Mouse (Mus musculus): ENCODE results near the gene Klhl3. TPM values are rescaled to one million over a fixed set of nuclear protein-coding genes. Genes with fewer than 3 reads are reported as not detected.

The Klhl3 gene
- polyA plus RNA-seq, 1 experiment from 2014 or later, result 10.7 TPM

- ATAC-seq (replicated peaks; ENCODE audit: low FRiP score, low read depth), result 0 out of 2 replicates have a peak, but pooled peaks have one; percentile 30
- Histone ChIP-seq H3K4me3 (replicated peaks; ENCODE audit: low read depth, low read length) (no peak overlapping the region), H3K36me3 (ENCODE audit: insufficient read depth, low read length) (no peaks in the 10 kb centered on the region), H3K4me1 (replicated peaks; ENCODE audit: insufficient read depth, low read length) (no peaks in the 10 kb centered on the region), H3K9ac (ENCODE audit: low read depth, low read length) (no peak overlapping the region), H3K9me3 (replicated peaks; ENCODE audit: low read length) (no peaks in the 10 kb centered on the region), H3K27ac (no peak overlapping the region), H3K4me2 (ENCODE audit: low read length) (no peak overlapping the region), H3K27me3 (ENCODE audit: insufficient read depth, low read length) (no peaks in the 10 kb centered on the region)
- peak; percentile 84 for TF ChIP-seq CTCF (IDR thresholded peaks at IDR 0.05; ENCODE audit: low read depth)
- peak; percentile 88 for DNase-seq (ENCODE audit: low spot score)
- WGBS, result 63% methylated on average over 14 of the region's 14 CpGs
These were observed 101.1 kb downstream of the Klhl3 start for GRCm38 (mm10) chr13:58012067-58012925.

- H3K4me2 ChIP-seq (ENCODE audit: low read length), result no peak overlapping the region
- TF ChIP-seq CTCF (IDR thresholded peaks at IDR 0.05; ENCODE audit: low read depth), result no peak
- H3K36me3 ChIP-seq (ENCODE audit: insufficient read depth, low read length), result no peaks in the 10 kb centered on the region
- H3K27ac ChIP-seq, result no peak overlapping the region
- H3K4me1 ChIP-seq (replicated peaks; ENCODE audit: insufficient read depth, low read length), result no peaks in the 10 kb centered on the region
- no peak for ATAC-seq (replicated peaks; ENCODE audit: low FRiP score, low read depth)
- H3K9ac ChIP-seq (ENCODE audit: low read depth, low read length), result no peak overlapping the region
- no peak overlapping the region for H3K4me3 ChIP-seq (replicated peaks; ENCODE audit: low read depth, low read length)
- WGBS, result 77% methylated on average over 2 of the region's 2 CpGs
- no peaks in the 10 kb centered on the region for H3K9me3 ChIP-seq (replicated peaks; ENCODE audit: low read length)
- DNase-seq (ENCODE audit: low spot score), result no peak
- H3K27me3 ChIP-seq (ENCODE audit: insufficient read depth, low read length), result no peaks in the 10 kb centered on the region
These were observed 101.9 kb downstream of the Klhl3 start for GRCm38 (mm10) chr13:58011526-58011925.

GRCm38 (mm10) chr13:58010416-58010815, 103.0 kb downstream of the Klhl3 start:
- Histone ChIP-seq H3K4me2 (ENCODE audit: low read length) (no peak overlapping the region), H3K27ac (no peak overlapping the region), H3K9me3 (replicated peaks; ENCODE audit: low read length) (no peaks in the 10 kb centered on the region), H3K36me3 (ENCODE audit: insufficient read depth, low read length) (no peaks in the 10 kb centered on the region), H3K9ac (ENCODE audit: low read depth, low read length) (no peak overlapping the region), H3K4me3 (replicated peaks; ENCODE audit: low read depth, low read length) (no peak overlapping the region), H3K4me1 (replicated peaks; ENCODE audit: insufficient read depth, low read length) (no peaks in the 10 kb centered on the region), H3K27me3 (ENCODE audit: insufficient read depth, low read length) (no peaks in the 10 kb centered on the region)
- ATAC-seq (replicated peaks; ENCODE audit: low FRiP score, low read depth) (no peak), DNase-seq (ENCODE audit: low spot score) (no peak)
- 77% methylated on average over 7 of the region's 7 CpGs for WGBS
- TF ChIP-seq CTCF (IDR thresholded peaks at IDR 0.05; ENCODE audit: low read depth), result no peak

- H3K4me1 ChIP-seq (replicated peaks; ENCODE audit: insufficient read depth, low read length), result no peaks in the 10 kb centered on the region
- no peaks in the 10 kb centered on the region for H3K36me3 ChIP-seq (ENCODE audit: insufficient read depth, low read length)
- no peaks in the 10 kb centered on the region for H3K27me3 ChIP-seq (ENCODE audit: insufficient read depth, low read length)
- H3K27ac ChIP-seq, result no peak overlapping the region
- 74% methylated on average over 13 of the region's 13 CpGs for WGBS
- no peak overlapping the region for H3K4me2 ChIP-seq (ENCODE audit: low read length)
- DNase-seq (ENCODE audit: low spot score) (no peak), ATAC-seq (replicated peaks; ENCODE audit: low FRiP score, low read depth) (no peak)
- no peaks in the 10 kb centered on the region for H3K9me3 ChIP-seq (replicated peaks; ENCODE audit: low read length)
- TF ChIP-seq CTCF (IDR thresholded peaks at IDR 0.05; ENCODE audit: low read depth), result no peak
- no peak overlapping the region for H3K4me3 ChIP-seq (replicated peaks; ENCODE audit: low read depth, low read length)
- no peak overlapping the region for H3K9ac ChIP-seq (ENCODE audit: low read depth, low read length)
These were observed 104.1 kb downstream of the Klhl3 start for GRCm38 (mm10) chr13:58009275-58009674.

DNA sequence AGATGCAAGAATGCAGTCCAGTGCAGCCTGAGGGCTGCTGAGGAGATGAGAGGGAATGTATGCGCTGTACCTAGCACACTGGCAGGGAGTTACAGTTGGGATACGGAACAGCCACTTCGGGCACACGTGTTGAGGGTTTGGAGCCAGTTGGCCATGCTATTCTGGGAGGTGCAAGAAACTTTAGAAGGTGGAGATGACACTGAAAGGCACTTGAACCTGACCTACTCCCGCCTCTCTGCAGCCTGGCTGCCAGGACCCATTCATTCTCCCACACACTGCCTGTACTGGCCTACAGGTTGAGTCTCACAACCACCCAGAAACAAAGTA, 105.4 kb downstream of the Klhl3 start:
- ATAC-seq (replicated peaks; ENCODE audit: low FRiP score, low read depth) (no peak), DNase-seq (ENCODE audit: low spot score) (no peak)
- Histone ChIP-seq H3K4me3 (replicated peaks; ENCODE audit: low read depth, low read length) (no peak overlapping the region), H3K9ac (ENCODE audit: low read depth, low read length) (no peak overlapping the region), H3K4me1 (replicated peaks; ENCODE audit: insufficient read depth, low read length) (no peaks in the 10 kb centered on the region), H3K27ac (no peak overlapping the region), H3K9me3 (replicated peaks; ENCODE audit: low read length) (no peaks in the 10 kb centered on the region), H3K4me2 (ENCODE audit: low read length) (no peak overlapping the region), H3K27me3 (ENCODE audit: insufficient read depth, low read length) (no peaks in the 10 kb centered on the region), H3K36me3 (ENCODE audit: insufficient read depth, low read length) (no peaks in the 10 kb centered on the region)
- TF ChIP-seq CTCF (IDR thresholded peaks at IDR 0.05; ENCODE audit: low read depth), result no peak
- 63% methylated on average over 5 of the region's 5 CpGs for WGBS

DNA sequence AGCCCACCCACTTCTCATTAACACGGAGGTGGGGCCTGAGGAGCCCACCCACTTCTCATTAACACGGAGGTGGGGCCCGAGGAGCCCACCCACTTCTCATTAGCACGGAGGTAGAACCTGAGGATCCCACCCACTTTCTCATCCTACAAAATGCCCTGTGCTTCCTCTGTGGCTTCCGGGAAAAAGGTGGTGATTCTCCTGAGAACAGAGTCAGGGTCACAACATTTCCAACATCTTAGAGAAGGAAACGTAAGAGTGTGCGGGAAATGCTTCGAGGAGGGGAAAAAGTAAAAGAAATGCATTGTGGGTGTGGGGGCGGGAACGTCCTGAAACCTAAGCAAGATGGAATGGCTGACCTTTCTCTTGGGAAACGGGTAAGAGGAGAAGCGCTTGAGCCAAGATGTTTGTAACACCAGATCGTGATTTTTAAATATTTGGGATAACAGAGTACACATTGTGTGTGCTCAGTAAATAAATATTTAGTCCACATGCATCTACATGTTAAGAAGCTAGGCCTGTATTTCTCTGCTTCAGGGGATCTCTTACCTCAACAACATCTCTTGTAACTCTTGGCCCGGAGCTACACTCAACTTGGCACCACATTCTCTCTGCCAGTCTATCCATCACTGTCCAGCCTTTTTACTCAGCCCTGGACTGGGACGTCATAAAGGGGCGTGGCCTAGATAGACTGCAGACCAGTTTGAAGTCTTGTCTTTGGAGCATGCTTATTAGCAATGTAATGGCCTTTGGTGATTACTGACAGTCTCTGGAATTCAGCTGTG, 105.9 kb downstream of the Klhl3 start:
- 45% methylated on average over 16 of the region's 16 CpGs for WGBS
- Histone ChIP-seq H3K4me2 (ENCODE audit: low read length) (peak overlapping the region; percentile 23; the same call in 1 of the 2 replicates), H3K27me3 (ENCODE audit: insufficient read depth, low read length) (no peaks in the 10 kb centered on the region), H3K9ac (ENCODE audit: low read depth, low read length) (no peak overlapping the region), H3K9me3 (replicated peaks; ENCODE audit: low read length) (no peaks in the 10 kb centered on the region), H3K27ac (no peak overlapping the region), H3K4me1 (replicated peaks; ENCODE audit: insufficient read depth, low read length) (no peaks in the 10 kb centered on the region), H3K4me3 (replicated peaks; ENCODE audit: low read depth, low read length) (no peak overlapping the region), H3K36me3 (ENCODE audit: insufficient read depth, low read length) (no peaks in the 10 kb centered on the region)
- TF ChIP-seq CTCF (IDR thresholded peaks at IDR 0.05; ENCODE audit: low read depth), result no peak
- ATAC-seq (replicated peaks; ENCODE audit: low FRiP score, low read depth) (peak; percentile 36; the same call in 1 of the 2 replicates), DNase-seq (ENCODE audit: low spot score) (peak; percentile 50)
